Mouse (Mus musculus): Measurements from ENCODE around the gene Mrpl21. TPM values are rescaled to one million over a fixed set of nuclear protein-coding genes. Genes with fewer than 3 reads are reported as not detected.

Gene Mrpl21
- polyA plus RNA-seq, 1 experiment from 2014 or later, result 122 TPM

DNA sequence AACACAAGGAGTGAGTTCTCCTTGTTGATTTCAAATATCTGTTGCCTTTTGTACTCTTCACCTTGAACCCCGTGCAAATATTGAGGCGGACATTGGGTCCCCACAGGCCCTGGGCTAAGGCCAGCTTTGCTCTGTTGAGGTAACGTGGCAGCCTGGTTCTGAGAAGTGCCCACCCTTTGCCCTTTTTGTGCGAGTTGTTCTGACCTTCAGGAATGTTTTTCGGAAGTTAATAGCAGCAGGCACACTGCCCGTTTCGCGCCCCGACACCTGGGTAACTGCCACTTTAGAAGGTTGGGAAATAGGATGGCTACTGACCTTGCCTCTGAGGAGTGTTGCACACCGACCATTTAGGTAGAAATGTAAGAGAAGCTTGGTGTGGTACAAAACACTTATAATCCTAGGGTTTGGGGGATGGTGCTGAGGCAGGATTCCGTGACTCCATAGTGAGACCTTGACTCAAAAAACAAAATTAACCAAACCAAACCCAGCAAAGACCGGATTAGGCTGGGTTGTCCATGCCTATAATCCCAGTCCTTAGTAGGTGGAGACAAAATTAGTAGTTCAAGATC, 43.9 kb downstream of the Mrpl21 start:
- H3K4me3 ChIP-seq (ENCODE audit: low read length), result no peak overlapping the region
- no peaks in the 10 kb centered on the region for H3K27me3 ChIP-seq (replicated peaks; ENCODE audit: control insufficient read depth, insufficient read depth, low read length)
- peak overlapping the region; percentile 96; the same call in 1 of the 2 replicates for H3K4me2 ChIP-seq (ENCODE audit: low read depth, low read length)
- WGBS, result 79% methylated on average over 12 of the region's 12 CpGs
- H3K9me3 ChIP-seq (ENCODE audit: control insufficient read depth, low read length), result no peaks in the 10 kb centered on the region
- peaks cover 23% of the 10 kb centered on the region for H3K4me1 ChIP-seq (ENCODE audit: control insufficient read depth, insufficient read depth, low read length)
- H3K9ac ChIP-seq (ENCODE audit: low read depth, low read length), result no peak overlapping the region
- H3K27ac ChIP-seq (ENCODE audit: low read length), result peak overlapping the region; percentile 96
- H3K36me3 ChIP-seq (ENCODE audit: control insufficient read depth, insufficient read depth, low read length), result no peaks in the 10 kb centered on the region
- no peak for ATAC-seq

DNA sequence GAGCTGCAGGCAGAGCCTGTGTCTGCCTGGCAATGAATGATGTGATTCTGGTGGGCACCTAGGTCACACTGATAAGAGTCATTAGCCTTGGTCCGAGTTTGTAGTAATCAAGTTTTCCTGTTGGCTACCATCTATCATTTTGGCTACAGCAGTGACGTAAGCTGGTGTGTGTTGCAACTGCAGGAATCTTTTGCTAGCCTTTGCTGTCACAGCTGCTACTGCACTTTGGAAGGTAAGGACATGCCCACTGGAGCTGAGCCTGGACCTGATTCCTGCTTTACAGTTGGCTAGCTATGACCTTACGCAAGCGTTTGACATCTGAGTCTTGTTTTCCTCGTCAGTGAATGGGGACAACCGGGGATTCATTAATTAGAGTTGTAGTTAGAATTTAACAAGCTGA, 50.5 kb downstream of the Mrpl21 start:
- no peaks in the 10 kb centered on the region for H3K9me3 ChIP-seq (ENCODE audit: control insufficient read depth, low read length)
- H3K9ac ChIP-seq (ENCODE audit: low read depth, low read length), result no peak overlapping the region
- peak overlapping the region; percentile 91 for H3K27ac ChIP-seq (ENCODE audit: low read length)
- H3K36me3 ChIP-seq (ENCODE audit: control insufficient read depth, insufficient read depth, low read length), result no peaks in the 10 kb centered on the region
- no peak for ATAC-seq
- WGBS, result 66% methylated on average over 6 of the region's 6 CpGs
- H3K4me1 ChIP-seq (ENCODE audit: control insufficient read depth, insufficient read depth, low read length), result peaks cover 27% of the 10 kb centered on the region
- no peaks in the 10 kb centered on the region for H3K27me3 ChIP-seq (replicated peaks; ENCODE audit: control insufficient read depth, insufficient read depth, low read length)
- no peak overlapping the region for H3K4me3 ChIP-seq (ENCODE audit: low read length)
- no peak overlapping the region for H3K4me2 ChIP-seq (ENCODE audit: low read depth, low read length)

DNA sequence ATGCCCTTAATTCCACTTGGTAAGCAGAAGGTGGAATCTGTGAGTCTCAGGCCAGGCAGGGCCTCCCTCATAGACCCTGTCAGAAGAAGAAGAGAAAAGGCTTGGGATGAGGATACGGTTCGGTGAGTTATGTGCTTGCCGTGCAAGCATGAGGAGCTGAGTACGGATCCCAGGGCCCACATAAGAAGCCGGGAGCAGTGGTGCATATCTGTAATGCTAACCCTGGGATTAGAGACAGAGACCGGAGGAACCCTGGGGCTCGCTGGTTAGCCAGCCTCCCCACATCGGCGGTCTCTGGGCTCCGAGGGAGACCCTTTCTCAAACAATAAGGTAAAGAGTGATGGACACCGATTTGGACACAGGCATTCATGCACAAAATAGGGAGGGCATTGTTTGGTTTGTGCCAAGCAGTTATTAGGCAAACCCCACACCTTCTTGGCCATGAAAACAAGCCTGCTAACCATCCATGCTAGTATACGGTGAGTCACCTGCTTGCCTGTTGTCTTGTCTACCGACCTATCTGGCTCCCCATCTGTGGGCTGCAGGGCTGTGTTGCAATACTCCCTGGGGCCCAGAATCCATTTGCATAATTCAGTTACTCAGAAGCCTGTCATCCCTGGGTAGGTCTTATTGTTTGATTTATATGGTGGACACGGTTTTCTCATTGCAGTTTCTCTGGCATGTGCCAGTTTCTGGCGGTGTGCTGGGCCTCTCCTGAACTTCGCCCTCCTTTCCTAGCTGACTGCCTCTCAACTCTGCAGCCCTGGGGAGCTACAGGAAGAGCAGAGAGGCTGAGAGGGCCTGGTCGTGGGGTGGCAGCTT, 51.2 kb downstream of the Mrpl21 start:
- no peaks in the 10 kb centered on the region for H3K9me3 ChIP-seq (ENCODE audit: control insufficient read depth, low read length)
- 67% methylated on average over 17 of the region's 17 CpGs for WGBS
- no peaks in the 10 kb centered on the region for H3K27me3 ChIP-seq (replicated peaks; ENCODE audit: control insufficient read depth, insufficient read depth, low read length)
- H3K4me1 ChIP-seq (ENCODE audit: control insufficient read depth, insufficient read depth, low read length), result peaks cover 27% of the 10 kb centered on the region
- 0 out of 2 replicates have a peak overlapping the region, but pooled peaks have one; percentile 14 for H3K9ac ChIP-seq (ENCODE audit: low read depth, low read length)
- ATAC-seq, result peak; percentile 87
- no peaks in the 10 kb centered on the region for H3K36me3 ChIP-seq (ENCODE audit: control insufficient read depth, insufficient read depth, low read length)
- H3K4me3 ChIP-seq (ENCODE audit: low read length), result no peak overlapping the region
- H3K27ac ChIP-seq (ENCODE audit: low read length), result peak overlapping the region; percentile 91
- H3K4me2 ChIP-seq (ENCODE audit: low read depth, low read length), result peak overlapping the region; percentile 14

DNA sequence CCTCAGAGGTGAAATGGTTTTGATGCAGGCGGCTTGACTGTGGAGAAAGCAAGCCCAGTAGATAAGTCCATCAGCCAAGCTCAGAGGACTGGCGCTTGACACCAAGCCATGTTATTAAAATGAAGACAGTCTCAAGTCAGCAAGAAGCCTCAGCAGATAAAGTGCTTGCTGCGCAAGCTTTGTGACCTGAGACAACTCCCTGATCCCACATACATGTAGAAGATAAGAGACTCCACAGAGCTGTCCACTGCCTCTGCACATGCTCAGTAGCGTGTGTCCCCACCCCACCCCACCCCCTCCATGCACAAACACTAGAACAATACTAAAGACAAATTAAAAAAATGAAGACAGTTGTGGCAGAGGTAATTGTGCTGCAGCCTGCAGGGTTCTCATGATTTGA, 51.8 kb downstream of the Mrpl21 start:
- Histone ChIP-seq H3K27ac (ENCODE audit: low read length) (peak overlapping the region; percentile 91), H3K4me2 (ENCODE audit: low read depth, low read length) (peak overlapping the region; percentile 14), H3K9ac (ENCODE audit: low read depth, low read length) (0 out of 2 replicates have a peak overlapping the region, but pooled peaks have one; percentile 14), H3K36me3 (ENCODE audit: control insufficient read depth, insufficient read depth, low read length) (no peaks in the 10 kb centered on the region), H3K4me3 (ENCODE audit: low read length) (no peak overlapping the region), H3K27me3 (replicated peaks; ENCODE audit: control insufficient read depth, insufficient read depth, low read length) (no peaks in the 10 kb centered on the region), H3K9me3 (ENCODE audit: control insufficient read depth, low read length) (no peaks in the 10 kb centered on the region), H3K4me1 (ENCODE audit: control insufficient read depth, insufficient read depth, low read length) (peaks cover 27% of the 10 kb centered on the region)
- peak; percentile 58 for ATAC-seq
- WGBS, result 65% methylated on average over 4 of the region's 4 CpGs

DNA sequence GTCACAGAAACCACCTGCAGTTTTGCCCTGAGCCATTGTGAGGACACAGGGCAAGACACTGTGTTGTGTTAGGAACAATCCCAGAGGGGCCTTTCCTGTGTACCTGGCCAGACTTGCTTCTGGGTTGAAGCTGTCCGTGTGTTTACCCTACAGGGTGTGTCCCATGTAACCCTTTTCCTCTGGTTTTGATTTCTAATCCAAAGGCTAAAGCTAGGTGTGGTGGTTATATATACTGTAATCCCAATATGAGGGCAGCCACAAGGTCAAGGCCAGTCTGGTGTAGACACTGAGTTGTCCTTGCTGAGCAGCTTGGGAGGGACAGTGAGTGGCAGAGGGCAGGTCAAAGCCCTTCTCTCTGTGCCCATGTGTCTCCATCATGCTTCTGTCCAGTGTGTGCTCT, 53.2 kb downstream of the Mrpl21 start:
- Histone ChIP-seq H3K27ac (ENCODE audit: low read length) (no peak overlapping the region; the same call in 1 of the 2 replicates), H3K9ac (ENCODE audit: low read depth, low read length) (no peak overlapping the region), H3K4me3 (ENCODE audit: low read length) (no peak overlapping the region), H3K9me3 (ENCODE audit: control insufficient read depth, low read length) (no peaks in the 10 kb centered on the region), H3K4me2 (ENCODE audit: low read depth, low read length) (no peak overlapping the region), H3K4me1 (ENCODE audit: control insufficient read depth, insufficient read depth, low read length) (peaks cover 27% of the 10 kb centered on the region), H3K36me3 (ENCODE audit: control insufficient read depth, insufficient read depth, low read length) (no peaks in the 10 kb centered on the region), H3K27me3 (replicated peaks; ENCODE audit: control insufficient read depth, insufficient read depth, low read length) (no peaks in the 10 kb centered on the region)
- WGBS, result 45% methylated on average over 1 of the region's 1 CpGs
- peak; percentile 8; the same call in 1 of the 2 replicates for ATAC-seq

DNA sequence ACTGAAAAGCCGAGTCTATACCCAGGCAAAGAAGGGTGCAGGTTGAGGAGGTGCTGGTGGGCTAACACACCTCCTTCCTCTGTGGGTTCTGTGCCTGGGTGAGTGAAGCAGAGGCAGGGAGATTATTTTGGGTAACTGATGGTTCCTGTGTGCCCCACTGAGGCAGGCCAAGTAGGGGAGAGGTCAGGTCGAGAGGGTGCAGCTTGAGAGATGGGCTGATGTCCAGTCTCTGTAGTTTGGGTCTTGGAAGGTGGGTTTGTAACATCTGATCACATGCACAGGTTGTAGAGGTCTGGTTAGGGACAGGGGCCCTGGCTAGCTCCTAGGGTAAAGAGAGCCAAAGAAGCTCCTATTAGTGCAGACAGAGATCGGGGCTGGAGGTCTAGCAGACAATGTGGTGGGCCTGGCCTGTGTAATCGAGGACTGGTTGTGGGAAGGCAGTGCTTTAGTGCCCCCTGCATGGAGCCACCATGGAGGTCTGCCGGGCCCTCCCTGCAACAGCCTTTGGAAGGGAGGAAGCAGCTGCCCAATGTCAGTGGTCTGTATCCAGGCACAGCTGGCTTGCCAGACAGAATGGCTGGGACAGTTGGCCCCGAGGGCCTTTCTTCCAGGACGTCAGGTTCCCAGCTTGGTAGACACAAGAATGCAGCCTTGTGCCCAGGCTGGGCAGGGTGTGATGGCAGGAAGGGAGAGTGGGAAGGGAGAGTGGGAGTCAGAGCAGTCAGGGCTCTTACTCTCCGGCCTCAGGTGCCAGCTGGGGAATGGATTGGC, 54.0 kb downstream of the Mrpl21 start:
- no peaks in the 10 kb centered on the region for H3K36me3 ChIP-seq (ENCODE audit: control insufficient read depth, insufficient read depth, low read length)
- H3K9me3 ChIP-seq (ENCODE audit: control insufficient read depth, low read length), result no peaks in the 10 kb centered on the region
- H3K9ac ChIP-seq (ENCODE audit: low read depth, low read length), result no peak overlapping the region
- no peak overlapping the region for H3K4me3 ChIP-seq (ENCODE audit: low read length)
- no peak overlapping the region for H3K27ac ChIP-seq (ENCODE audit: low read length)
- 64% methylated on average over 8 of the region's 8 CpGs for WGBS
- H3K4me2 ChIP-seq (ENCODE audit: low read depth, low read length), result no peak overlapping the region
- H3K27me3 ChIP-seq (replicated peaks; ENCODE audit: control insufficient read depth, insufficient read depth, low read length), result no peaks in the 10 kb centered on the region
- H3K4me1 ChIP-seq (ENCODE audit: control insufficient read depth, insufficient read depth, low read length), result peaks cover 27% of the 10 kb centered on the region
- ATAC-seq, result no peak

DNA sequence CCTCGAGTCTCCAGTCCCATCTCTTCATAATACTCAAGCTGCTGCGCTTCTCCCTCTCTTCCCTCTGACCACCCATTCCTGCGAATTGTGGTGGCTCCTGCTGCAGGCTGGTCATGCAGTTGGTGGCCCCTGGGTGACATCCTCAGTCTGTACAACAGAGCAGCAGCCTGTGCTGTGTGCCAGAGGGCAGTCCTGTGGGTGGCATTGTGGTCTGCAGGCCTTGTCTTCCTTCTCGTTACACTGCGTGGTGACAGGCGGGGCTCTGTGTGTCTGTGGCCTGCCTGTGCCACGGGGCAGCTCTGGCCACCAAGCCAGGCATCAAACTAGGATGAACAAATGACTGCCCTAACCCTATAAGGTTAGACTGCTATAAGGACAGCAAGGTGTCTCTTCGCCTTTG, 56.5 kb downstream of the Mrpl21 start:
- H3K27me3 ChIP-seq (replicated peaks; ENCODE audit: control insufficient read depth, insufficient read depth, low read length), result no peaks in the 10 kb centered on the region
- 88% methylated on average over 8 of the region's 8 CpGs for WGBS
- no peak overlapping the region for H3K4me2 ChIP-seq (ENCODE audit: low read depth, low read length)
- H3K9ac ChIP-seq (ENCODE audit: low read depth, low read length), result no peak overlapping the region
- H3K36me3 ChIP-seq (ENCODE audit: control insufficient read depth, insufficient read depth, low read length), result no peaks in the 10 kb centered on the region
- no peak overlapping the region for H3K27ac ChIP-seq (ENCODE audit: low read length)
- peaks cover 15% of the 10 kb centered on the region for H3K4me1 ChIP-seq (ENCODE audit: control insufficient read depth, insufficient read depth, low read length)
- ATAC-seq, result no peak
- H3K9me3 ChIP-seq (ENCODE audit: control insufficient read depth, low read length), result no peaks in the 10 kb centered on the region
- H3K4me3 ChIP-seq (ENCODE audit: low read length), result no peak overlapping the region

DNA sequence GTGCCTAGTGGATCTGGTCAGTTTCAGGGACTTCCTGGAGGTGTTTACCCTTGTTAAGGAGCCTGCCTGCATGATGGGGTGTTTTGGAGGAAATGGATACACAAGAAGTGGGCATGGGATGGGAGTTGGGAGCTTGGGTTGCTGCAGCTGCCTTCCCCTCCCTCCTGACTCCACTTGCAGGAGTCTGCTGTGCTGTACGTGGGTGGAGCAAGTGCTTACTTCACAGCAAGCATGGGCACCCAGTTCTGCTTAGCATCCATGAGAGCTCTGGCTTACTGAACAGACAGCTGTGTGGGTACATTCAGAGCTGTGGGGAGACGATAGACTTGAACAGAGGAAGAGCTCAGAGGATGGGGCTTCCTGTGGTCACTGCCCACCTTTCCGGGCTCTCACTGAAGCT, 58.3 kb downstream of the Mrpl21 start:
- no peak overlapping the region for H3K27ac ChIP-seq (ENCODE audit: low read length)
- H3K36me3 ChIP-seq (ENCODE audit: control insufficient read depth, insufficient read depth, low read length), result no peaks in the 10 kb centered on the region
- H3K27me3 ChIP-seq (replicated peaks; ENCODE audit: control insufficient read depth, insufficient read depth, low read length), result no peaks in the 10 kb centered on the region
- no peak overlapping the region for H3K9ac ChIP-seq (ENCODE audit: low read depth, low read length)
- 0 out of 2 replicates have a peak, but pooled peaks cover 4% of the 10 kb centered on the region for H3K4me1 ChIP-seq (ENCODE audit: control insufficient read depth, insufficient read depth, low read length)
- no peak overlapping the region for H3K4me3 ChIP-seq (ENCODE audit: low read length)
- no peak for ATAC-seq
- H3K9me3 ChIP-seq (ENCODE audit: control insufficient read depth, low read length), result no peaks in the 10 kb centered on the region
- 74% methylated on average over 3 of the region's 3 CpGs for WGBS
- H3K4me2 ChIP-seq (ENCODE audit: low read depth, low read length), result no peak overlapping the region

Measured in intestine, embryonic 16.5 days (tissue).